Mouse (Mus musculus) heart, embryonic 14.5 days (tissue): ENCODE data around the gene Csnk1g1. TPM values are rescaled to one million over a fixed set of nuclear protein-coding genes. Genes with fewer than 3 reads are reported as not detected.

ENCODE experiments used
- ATAC-seq: fragments of 200-750 bp; cut with Nextera tagmentation; 2 replicates; pipeline ENCODE4 v1.8.0; 2017; ENCODE audit warnings: low read depth, moderate TSS enrichment; ENCODE audit not compliant: insufficient number of reproducible peaks, insufficient read depth, low FRiP score
- H3K27ac ChIP-seq, 2 experiments: fragments of 200-500 bp in 1 of 2; fragments of 300-500 bp in 1 of 2; sonication (generic) in 1 of 2; replicated peaks in 1 of 2; 2 replicates each; pipeline ENCODE4 v1.5.1; 2012 to 2014; ENCODE audit warnings: low read depth in 2 of 2, low read length in 2 of 2, control low read depth in 1 of 2, mild to moderate bottlenecking in 1 of 2, mixed read lengths in 1 of 2; ENCODE audit not compliant: control insufficient read depth in 1 of 2, insufficient read depth in 1 of 2
- H3K27me3 ChIP-seq: fragments of 300-500 bp; sonication (generic); 2 replicates; pipeline ENCODE4 v1.6.1; 2014; ENCODE audit warnings: mild to moderate bottlenecking, low read length, control low read depth; ENCODE audit not compliant: control insufficient read depth, insufficient read depth
- H3K36me3 ChIP-seq: fragments of 300-500 bp; sonication (generic); 2 replicates; pipeline ENCODE4 v1.6.1; 2014; ENCODE audit warnings: mild to moderate bottlenecking, control low read depth, low read length, mixed read lengths; ENCODE audit not compliant: control insufficient read depth, insufficient read depth
- H3K4me1 ChIP-seq, 2 experiments: fragments of 200-500 bp in 1 of 2; fragments of 300-500 bp in 1 of 2; sonication (generic) in 1 of 2; 2 replicates each; pipeline ENCODE4 v1.6.1; 2012 to 2014; ENCODE audit warnings: low read length in 2 of 2, control low read depth in 1 of 2, mixed read lengths in 1 of 2; ENCODE audit not compliant: control insufficient read depth in 2 of 2, insufficient read depth in 2 of 2
- H3K4me2 ChIP-seq: fragments of 300-500 bp; sonication (generic); 2 replicates; pipeline ENCODE4 v1.6.1; 2014; ENCODE audit warnings: mild to moderate bottlenecking, low read length
- H3K4me3 ChIP-seq, 2 experiments: fragments of 200-500 bp in 1 of 2; fragments of 300-500 bp in 1 of 2; sonication (generic) in 1 of 2; 2 replicates each; pipeline ENCODE4 v1.5.1; 2012 to 2014; ENCODE audit warnings: low read length in 2 of 2, mild to moderate bottlenecking in 2 of 2, control low read depth in 1 of 2, low read depth in 1 of 2, moderate library complexity in 1 of 2; ENCODE audit not compliant: control insufficient read depth in 1 of 2, insufficient read depth in 1 of 2
- H3K9ac ChIP-seq: fragments of 300-500 bp; sonication (generic); 2 replicates; pipeline ENCODE4 v1.6.1; 2014; ENCODE audit warnings: mild to moderate bottlenecking, low read length
- H3K9me3 ChIP-seq: fragments of 300-500 bp; sonication (generic); 2 replicates; pipeline ENCODE4 v1.6.1; 2016; ENCODE audit warnings: low read length, control low read depth; ENCODE audit not compliant: control insufficient read depth
- WGBS: fragments of 180-500 bp; shearing (Covaris S2); extraction: QIAGEN DNeasy Blood & Tissue Kit; methylation state at CpG from one replicate; pipeline ENCODE4 v1.1.7; 2014; 5-methylcytosine and 5-hydroxymethylcytosine counted together
- polyA plus RNA-seq: library from polyadenylated mRNA; unstranded; fragments of >200 nt; fragmentation: Nextera tagmentation; extraction: Ambion mirVana; gene quantifications from 2 replicates; pipeline ENCODE4 v1.2.1, GENCODE M21; 2014

Csnk1g1 gene
- polyA plus RNA-seq, 1 experiment from 2014 or later: 14.8 TPM

DNA sequence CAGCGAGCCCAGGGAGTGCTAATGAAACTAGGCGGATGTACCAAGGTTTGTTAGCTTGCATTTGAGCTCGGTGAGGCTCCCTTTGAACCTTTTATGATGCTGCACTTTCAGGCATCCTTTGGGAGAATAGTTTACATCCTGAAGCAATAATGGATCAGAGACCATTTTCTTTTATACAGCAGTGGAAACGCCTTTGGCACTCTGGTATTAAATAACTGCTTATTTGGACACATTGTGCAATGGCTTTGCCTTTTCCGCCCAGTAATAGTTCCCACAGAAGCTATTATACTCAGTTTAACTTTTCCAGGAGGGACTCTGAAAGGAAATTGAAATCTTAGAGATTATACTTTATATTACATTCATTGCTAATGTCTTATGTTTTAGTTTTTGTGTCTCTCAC, 90.2 kb downstream of the Csnk1g1 start:
- Histone ChIP-seq H3K4me2 (no peak overlapping the region), H3K9me3 (no peaks in the 10 kb centered on the region), H3K27ac (no peak overlapping the region), H3K4me3 (no peak overlapping the region), H3K36me3 (peaks cover 29% of the 10 kb centered on the region), H3K9ac (no peak overlapping the region), H3K4me1 (no peaks in the 10 kb centered on the region), H3K27me3 (no peaks in the 10 kb centered on the region)
- no peak for ATAC-seq
- WGBS: 81% methylated on average over 5 of the region's 5 CpGs

DNA sequence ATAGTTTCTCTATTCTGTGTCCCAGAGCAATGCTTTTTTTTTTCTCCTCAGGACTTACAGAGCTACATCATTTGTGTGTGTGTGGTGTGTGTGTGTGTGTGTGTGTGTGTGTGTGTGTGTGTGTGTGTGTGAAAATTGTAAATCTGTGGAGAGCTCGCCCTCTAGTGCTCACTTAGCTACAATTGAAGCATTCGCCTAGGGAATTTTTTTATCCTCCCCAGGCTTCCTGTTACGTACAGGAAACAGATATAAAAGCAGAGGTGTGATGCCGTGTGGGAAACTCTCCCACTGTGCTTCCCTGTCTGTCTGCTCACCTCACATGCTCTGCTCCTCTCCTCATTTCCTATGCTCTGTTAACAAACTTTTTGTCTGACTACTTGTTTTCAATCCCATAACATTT, 95.7 kb downstream of the Csnk1g1 start:
- Histone ChIP-seq H3K4me3 (no peak overlapping the region), H3K27me3 (no peaks in the 10 kb centered on the region), H3K9ac (no peak overlapping the region), H3K4me2 (peak overlapping the region; percentile 37; the same call in 1 of the 2 replicates), H3K4me1 (no peaks in the 10 kb centered on the region), H3K27ac (0 out of 4 replicates have a peak overlapping the region, but pooled peaks have one; percentile 28 to 33), H3K9me3 (no peaks in the 10 kb centered on the region), H3K36me3 (peaks cover 58% of the 10 kb centered on the region)
- WGBS: 22% methylated on average over 4 of the region's 4 CpGs
- no peak for ATAC-seq

DNA sequence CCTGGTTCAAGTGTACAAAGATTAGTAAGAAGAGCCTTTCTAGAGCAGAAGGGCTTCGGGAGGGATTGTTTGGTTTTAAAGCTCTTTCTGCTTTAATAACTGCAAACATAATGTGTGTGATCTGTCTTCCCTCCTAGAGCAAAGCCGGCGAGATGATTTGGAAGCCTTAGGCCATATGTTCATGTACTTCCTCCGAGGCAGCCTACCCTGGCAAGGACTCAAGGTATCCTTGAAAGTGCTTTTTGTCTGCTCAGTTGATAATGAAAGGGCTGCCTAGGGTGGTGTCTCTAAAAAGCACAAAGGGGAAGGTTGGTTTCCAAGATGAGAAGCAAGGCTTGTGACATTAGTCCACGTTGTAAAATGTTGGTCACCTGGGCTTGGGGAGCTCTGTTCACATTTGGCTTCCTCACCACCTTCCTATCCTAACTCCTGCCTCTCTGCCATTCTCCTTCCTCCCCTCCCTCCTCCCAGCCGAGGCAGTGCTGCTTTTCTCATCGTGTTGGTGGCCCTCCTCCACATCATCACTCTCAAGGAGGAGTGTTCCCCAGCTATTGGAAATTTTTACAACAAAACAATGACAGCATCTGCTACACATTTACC, 99.0 kb downstream of the Csnk1g1 start:
- Histone ChIP-seq H3K4me1 (no peaks in the 10 kb centered on the region), H3K27me3 (no peaks in the 10 kb centered on the region), H3K27ac (no peak overlapping the region), H3K36me3 (peaks cover 53% of the 10 kb centered on the region), H3K9me3 (no peaks in the 10 kb centered on the region), H3K4me2 (no peak overlapping the region), H3K9ac (no peak overlapping the region), H3K4me3 (no peak overlapping the region)
- WGBS: 80% methylated on average over 7 of the region's 7 CpGs
- no peak for ATAC-seq

DNA sequence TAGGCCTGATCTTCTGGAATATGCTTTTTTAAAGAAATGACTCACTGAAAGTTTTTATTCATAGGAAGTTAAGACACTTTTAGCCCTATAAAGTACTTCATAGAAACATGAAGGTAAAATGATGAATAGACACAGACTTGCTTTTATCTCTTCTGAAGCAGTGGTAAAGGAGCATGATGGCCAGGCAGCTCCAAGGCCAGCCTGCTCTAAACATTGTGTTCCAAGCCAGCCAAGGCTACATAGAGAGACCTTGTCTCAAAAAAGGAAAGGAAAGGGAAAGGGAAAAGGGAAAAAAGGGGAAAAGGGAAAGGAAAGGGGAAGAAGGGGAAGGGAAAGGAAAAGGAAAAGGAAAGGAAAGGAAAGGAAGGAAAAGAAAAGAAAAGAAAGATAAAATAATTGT, 111.9 kb downstream of the Csnk1g1 start:
- H3K9ac ChIP-seq: no peak overlapping the region
- no peak for ATAC-seq

DNA sequence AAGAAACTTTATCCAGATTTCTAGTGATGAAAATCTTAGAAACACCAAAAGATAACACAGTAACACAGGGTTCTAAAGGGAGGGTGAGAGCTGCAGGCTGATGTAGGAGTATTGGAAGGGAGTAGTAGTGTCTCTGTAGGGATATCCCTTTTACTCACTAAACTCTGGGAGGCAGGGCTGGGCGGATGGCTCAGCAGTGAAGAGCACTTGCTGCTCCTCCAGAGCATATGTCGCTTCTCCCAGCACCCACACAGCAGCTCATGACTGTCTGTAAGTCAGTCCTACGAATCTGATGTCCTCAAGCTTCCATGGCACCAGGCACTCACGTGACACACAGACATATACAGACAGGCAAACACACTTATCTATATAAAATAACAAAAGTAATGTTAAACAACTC, 129.4 kb downstream of the Csnk1g1 start:
- Histone ChIP-seq H3K36me3 (peaks cover 70% of the 10 kb centered on the region), H3K4me2 (no peak overlapping the region), H3K4me1 (no peaks in the 10 kb centered on the region), H3K27ac (no peak overlapping the region), H3K4me3 (no peak overlapping the region), H3K27me3 (no peaks in the 10 kb centered on the region), H3K9ac (no peak overlapping the region), H3K9me3 (no peaks in the 10 kb centered on the region)
- no peak for ATAC-seq
- WGBS: 83% methylated on average over 4 of the region's 4 CpGs

More for the DNA sequence above, 111.9 kb downstream of the Csnk1g1 start:
- Histone ChIP-seq H3K27ac (no peak overlapping the region), H3K36me3 (peaks cover 52% of the 10 kb centered on the region), H3K4me1 (no peaks in the 10 kb centered on the region), H3K4me3 (no peak overlapping the region), H3K9me3 (no peaks in the 10 kb centered on the region), H3K27me3 (no peaks in the 10 kb centered on the region), H3K4me2 (no peak overlapping the region)

DNA sequence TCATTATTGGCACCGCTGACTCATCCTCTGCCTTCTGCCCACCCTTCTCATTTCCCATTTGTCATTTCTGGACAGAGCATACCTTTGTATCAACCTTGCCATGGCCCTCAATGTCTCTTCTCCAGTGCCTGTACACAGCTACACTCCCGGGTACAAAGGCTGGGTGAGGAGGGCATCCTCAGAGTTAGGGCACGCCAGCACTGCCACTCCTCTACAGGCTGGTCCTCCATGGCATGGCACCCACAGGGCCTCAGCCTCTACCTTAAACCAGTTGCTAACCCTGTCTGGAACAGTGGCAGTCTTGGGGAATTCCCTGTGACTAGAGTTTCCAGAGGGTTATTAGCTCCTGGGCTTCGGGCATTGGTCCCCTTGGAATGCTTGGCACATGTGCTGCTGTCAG, 129.9 kb downstream of the Csnk1g1 start:
- Histone ChIP-seq H3K9ac (no peak overlapping the region), H3K36me3 (peaks cover 65% of the 10 kb centered on the region), H3K4me3 (no peak overlapping the region), H3K4me2 (no peak overlapping the region), H3K27ac (no peak overlapping the region), H3K27me3 (no peaks in the 10 kb centered on the region), H3K4me1 (no peaks in the 10 kb centered on the region), H3K9me3 (no peaks in the 10 kb centered on the region)
- WGBS: 96% methylated on average over 4 of the region's 4 CpGs
- ATAC-seq: no peak

DNA sequence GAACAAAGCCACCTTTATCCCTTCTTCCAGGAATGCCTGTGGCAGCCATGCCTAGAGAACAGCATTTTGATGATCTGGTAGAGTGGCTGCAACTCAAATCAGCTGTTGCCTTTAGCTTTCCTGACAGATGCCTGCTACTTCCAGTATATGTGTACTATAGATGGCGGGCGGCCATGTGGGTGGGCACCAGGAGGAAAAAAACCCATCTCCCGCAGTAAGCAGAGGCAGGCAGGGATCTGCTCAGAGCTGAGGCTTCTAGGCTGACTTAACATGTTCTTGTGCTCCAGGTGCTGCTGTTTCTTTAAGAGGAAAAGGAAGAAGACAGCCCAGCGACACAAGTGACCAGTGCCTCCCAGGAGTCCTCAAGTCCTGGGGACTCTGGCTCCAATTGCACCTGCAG, 130.6 kb downstream of the Csnk1g1 start:
- Histone ChIP-seq H3K27me3 (no peaks in the 10 kb centered on the region), H3K27ac (no peak overlapping the region), H3K9me3 (no peaks in the 10 kb centered on the region), H3K4me2 (no peak overlapping the region), H3K4me1 (no peaks in the 10 kb centered on the region), H3K4me3 (no peak overlapping the region), H3K36me3 (peaks cover 60% of the 10 kb centered on the region), H3K9ac (no peak overlapping the region)
- WGBS: 80% methylated on average over 4 of the region's 4 CpGs
- ATAC-seq: no peak

DNA sequence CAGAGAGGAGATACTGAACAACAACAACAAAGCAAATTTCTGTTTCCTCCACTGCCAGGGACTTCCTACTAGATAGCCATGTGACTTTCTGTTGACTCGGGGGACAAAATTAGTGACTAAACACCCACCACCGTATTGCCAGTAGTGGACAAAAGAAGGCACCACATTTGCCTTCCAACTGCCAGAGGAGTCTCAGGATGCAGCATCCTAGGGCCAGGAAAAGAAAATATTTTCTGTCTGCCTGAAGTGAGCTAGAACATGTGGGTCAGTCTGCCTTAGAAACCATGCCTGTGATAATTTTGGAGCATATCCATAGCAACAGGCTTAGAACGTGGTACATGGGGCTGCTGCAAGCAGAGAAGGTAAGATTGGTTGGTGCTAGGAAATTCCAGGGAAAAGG, 132.1 kb downstream of the Csnk1g1 start:
- H3K9ac ChIP-seq: no peak overlapping the region
- ATAC-seq: no peak
- no peaks in the 10 kb centered on the region for H3K27me3 ChIP-seq
- H3K9me3 ChIP-seq: no peaks in the 10 kb centered on the region
- H3K36me3 ChIP-seq: peaks cover 52% of the 10 kb centered on the region
- H3K4me1 ChIP-seq: no peaks in the 10 kb centered on the region
- 61% methylated on average over 3 of the region's 3 CpGs for WGBS
- H3K27ac ChIP-seq: no peak overlapping the region
- no peak overlapping the region for H3K4me2 ChIP-seq
- H3K4me3 ChIP-seq: no peak overlapping the region
